ENCODE assay signal across 24 mouse cellular contexts in genomic region chr11:20813901-20814523, GRCm38 (mm10).
"Had no signal": no experiment of that assay in that cellular context is flagged by ENCODE, and none has a peak within 500 bp of the region (broad histone marks: within the 10 kb centered on the region; RNA-seq: fewer than 3 reads in every experiment).

No protein-coding gene starts in this region.

- H3K27me3 ChIP-seq: limb, embryonic 13.5 days; lung, embryonic 15.5 days; midbrain, embryonic 13.5 days; neural tube, embryonic 13.5 days had no signal

- H3K4me3 ChIP-seq: layer of hippocampus, adult 2 months; limb, embryonic 10.5 days; limb, embryonic 13.5 days; liver, embryonic 12.5 days; liver, embryonic 15.5 days; lung, embryonic 15.5 days; megakaryocyte, embryonic 14.5 days; midbrain, embryonic 10.5 days; midbrain, embryonic 13.5 days; myocyte; neural tube, embryonic 13.5 days had no signal

- H3K9me3 ChIP-seq: limb, embryonic 10.5 days; limb, embryonic 13.5 days; liver, embryonic 12.5 days; liver, embryonic 15.5 days; lung, embryonic 15.5 days; megakaryocyte, embryonic 14.5 days; midbrain, embryonic 10.5 days; midbrain, embryonic 13.5 days; neural tube, embryonic 13.5 days had no signal

- H3K4me2 ChIP-seq: limb, embryonic 13.5 days; liver, embryonic 12.5 days; liver, embryonic 15.5 days; lung, embryonic 15.5 days; midbrain, embryonic 13.5 days; neural tube, embryonic 13.5 days had no signal

- H3K9ac ChIP-seq: limb, embryonic 13.5 days; liver, embryonic 12.5 days; liver, embryonic 15.5 days; lung, embryonic 15.5 days; midbrain, embryonic 13.5 days; neural tube, embryonic 13.5 days had no signal

- DNase-seq: kidney, adult 9 months; kidney, postnatal 14 days; kidney, postnatal 4 days; layer of hippocampus, adult 9-11 months; liver; lung, adult 18-20 months; lung, postnatal 10 days; lung, postnatal 36 days; retina, postnatal 1 day; right cerebral cortex, postnatal 25 days; thymus, adult 2 months; thymus, postnatal 25 days had no signal

- H3K27ac ChIP-seq: layer of hippocampus, adult 2 months; limb, embryonic 10.5 days; limb, embryonic 13.5 days; liver, embryonic 12.5 days; liver, embryonic 15.5 days; lung, embryonic 15.5 days; midbrain, embryonic 10.5 days; midbrain, embryonic 13.5 days; neural tube, embryonic 13.5 days had no signal

- H3K4me1 ChIP-seq: limb, embryonic 13.5 days; liver, embryonic 12.5 days; liver, embryonic 15.5 days; lung, embryonic 15.5 days; midbrain, embryonic 10.5 days; midbrain, embryonic 13.5 days; neural tube, embryonic 13.5 days had no signal

- ATAC-seq: liver, embryonic 12.5 days; midbrain, embryonic 13.5 days; midbrain, embryonic 16.5 days had no signal

- H3K36me3 ChIP-seq: limb, embryonic 10.5 days; limb, embryonic 13.5 days; liver, embryonic 12.5 days; liver, embryonic 15.5 days; lung, embryonic 15.5 days; midbrain, embryonic 10.5 days; midbrain, embryonic 13.5 days; neural tube, embryonic 13.5 days had no signal
